Mouse (Mus musculus): ENCODE measurements around the gene Tet3.

DNA sequence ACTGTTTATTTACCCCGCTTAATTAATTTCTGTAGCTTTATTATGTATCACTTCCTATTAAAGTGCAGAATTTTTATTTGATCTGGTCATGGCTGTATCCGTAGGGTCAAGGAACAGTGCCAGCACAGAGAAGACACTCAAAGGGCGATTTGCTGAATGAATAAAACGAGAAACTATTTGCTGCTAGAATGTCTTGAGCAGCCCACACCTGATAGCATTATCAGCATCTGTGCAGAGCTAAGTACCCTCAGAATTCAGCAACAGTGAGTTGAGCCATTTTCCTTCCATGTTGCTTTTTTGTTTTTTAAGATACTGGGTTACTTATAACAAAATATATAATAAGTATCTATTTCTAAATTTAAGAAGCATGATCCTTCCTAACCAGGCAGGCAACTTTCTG is 46.7 kb upstream of the Tet3 start:
- no peak for TF ChIP-seq POLR2A (IDR thresholded peaks at IDR 0.05; ENCODE audit: insufficient read depth, low read length)
- no peak for TF ChIP-seq CTCF (IDR thresholded peaks at IDR 0.05; ENCODE audit: low read depth, low read length)
- no peak for TF ChIP-seq EP300 (IDR thresholded peaks at IDR 0.05; ENCODE audit: insufficient read depth, low read depth, low read length)

Measured in ES-Bruce4 (cell line).